Mouse (Mus musculus): Measurements from ENCODE around the gene Slc23a3.

Slc23a3 gene

GRCm38 (mm10) chr1:75133421-75134207, at the start of gene Slc23a3:
Gene Slc23a3, minus strand, starts transcription at chr1:75133890.
- CTCF ChIA-PET = interaction anchor here in 3 of 4 experiments (0.5 to 1.2 kb wide), 3 partner anchors 117 to 121 kb away, joined by 3 to 6 read pairs (median 3); no protein-coding TSS in a partner anchor
- POLR2A ChIA-PET = interaction anchor here in 2 of 4 experiments (0.7 to 1.2 kb wide), 2 partner anchors 112 to 118 kb away, joined by 3 to 5 read pairs; no protein-coding TSS in a partner anchor

- CTCF ChIA-PET = interaction anchor here (0.6 to 4.4 kb wide), 11 partner anchors 10 to 573 kb away, joined by 3 to 20 read pairs (median 4); partner anchors contain the start of genes Ankzf1 (in 1 of the 4) and Atg9a (in 1 of the 4)
- POLR2A ChIA-PET = interaction anchor here in 3 of 4 experiments (0.6 to 6.5 kb wide), 14 partner anchors 8 to 370 kb away, joined by 3 to 72 read pairs (median 4); partner anchors contain the start of genes Ankzf1 (in 2 of the 3), Atg9a (in 2 of the 3), Zfand2b (in 2 of the 3) and Dnpep (in 1 of the 3)
Observed at GRCm38 (mm10) chr1:75182160-75182559, 48.5 kb upstream of the Slc23a3 start.

GRCm38 (mm10) chr1:75181377-75181870, 47.7 kb upstream of the Slc23a3 start:
- POLR2A ChIA-PET = interaction anchor here in 3 of 4 experiments (0.6 to 6.5 kb wide), 30 partner anchors 9 to 323 kb away, joined by 3 to 72 read pairs (median 8); partner anchors contain the start of genes Ankzf1 (in 3 of the 3), Atg9a (in 3 of the 3), Zfand2b (in 3 of the 3) and Tuba4a (in 2 of the 3)
- CTCF ChIA-PET = interaction anchor here in 3 of 4 experiments (0.6 to 4.4 kb wide), 10 partner anchors 11 to 809 kb away, joined by 3 to 20 read pairs (median 4); partner anchors contain the start of genes Ankzf1 (in 1 of the 3), Atg9a (in 1 of the 3) and Tuba4a (in 1 of the 3)

GRCm38 (mm10) chr1:75180741-75181140, 47.1 kb upstream of the Slc23a3 start:
- ChIA-PET POLR2A (interaction anchor here (0.5 to 6.5 kb wide), 59 partner anchors 9 to 1070 kb away, joined by 3 to 72 read pairs (median 5); partner anchors contain the start of genes Ankzf1 (in 3 of the 4), Atg9a (in 3 of the 4), Zfand2b (in 3 of the 4) and Dnajb2 (in 2 of the 4)), CTCF (interaction anchor here (0.5 to 4.4 kb wide), 25 partner anchors 11 to 808 kb away, joined by 3 to 20 read pairs (median 4); partner anchors contain the start of genes Ankzf1 (in 2 of the 4), Atg9a (in 2 of the 4), Dnpep (in 1 of the 4) and Tuba4a (in 1 of the 4))

- CTCF ChIA-PET = interaction anchor here (0.5 to 4.4 kb wide), 21 partner anchors 12 to 413 kb away, joined by 3 to 20 read pairs (median 4); partner anchors contain the start of genes Ankzf1 (in 1 of the 4), Atg9a (in 1 of the 4), Dnpep (in 1 of the 4) and Zfand2b (in 1 of the 4)
- POLR2A ChIA-PET = interaction anchor here (0.6 to 6.5 kb wide), 57 partner anchors 9 to 1069 kb away, joined by 3 to 72 read pairs (median 5); partner anchors contain the start of genes Ankzf1 (in 3 of the 4), Atg9a (in 3 of the 4), Zfand2b (in 3 of the 4) and Dnajb2 (in 2 of the 4)
Observed at GRCm38 (mm10) chr1:75180105-75180590, 46.5 kb upstream of the Slc23a3 start, which contains the start of gene Abcb6. Gene Abcb6, minus strand, starts transcription at chr1:75180392.

- ChIA-PET POLR2A (interaction anchor here (0.8 to 6.5 kb wide), 31 partner anchors 8 to 318 kb away, joined by 3 to 72 read pairs (median 5); partner anchors contain the start of genes Ankzf1 (in 3 of the 4), Atg9a (in 3 of the 4), Zfand2b (in 3 of the 4) and Tuba4a (in 2 of the 4)), CTCF (interaction anchor here in 2 of 4 experiments (0.6 to 4.4 kb wide), 11 partner anchors 11 to 297 kb away, joined by 3 to 20 read pairs (median 6); partner anchors contain the start of genes Ankzf1 (in 1 of the 2), Atg9a (in 1 of the 2), Dnpep (in 1 of the 2) and Zfand2b (in 1 of the 2))
Observed at GRCm38 (mm10) chr1:75179334-75180104, 45.8 kb upstream of the Slc23a3 start.

GRCm38 (mm10) chr1:75168472-75169464, 35.1 kb upstream of the Slc23a3 start, which contains the start of gene Zfand2b:
Gene Zfand2b, plus strand, starts transcription at chr1:75168646.
- ChIA-PET CTCF (interaction anchor here (0.5 to 1.8 kb wide), 15 partner anchors 11 to 302 kb away, joined by 3 to 12 read pairs (median 5); partner anchors contain the start of gene Abcb6 (in 1 of the 4)), POLR2A (interaction anchor here (0.5 to 5.5 kb wide), 64 partner anchors 10 to 859 kb away, joined by 3 to 72 read pairs (median 4); partner anchors contain the start of genes Abcb6 (in 4 of the 4), Ankzf1 (in 3 of the 4), Atg9a (in 3 of the 4) and A630095N17Rik (in 2 of the 4))

GRCm38 (mm10) chr1:75168093-75168471, 34.4 kb upstream of the Slc23a3 start:
- CTCF ChIA-PET = interaction anchor here (0.5 to 1.8 kb wide), 11 partner anchors 12 to 301 kb away, joined by 3 to 12 read pairs (median 5); partner anchors contain the start of gene Abcb6 (in 1 of the 4)
- POLR2A ChIA-PET = interaction anchor here in 3 of 4 experiments (0.7 to 5.5 kb wide), 49 partner anchors 9 to 421 kb away, joined by 3 to 72 read pairs (median 5); partner anchors contain the start of genes Abcb6 (in 3 of the 3), Ankzf1 (in 3 of the 3), Atg9a (in 3 of the 3) and Dnpep (in 2 of the 3)

GRCm38 (mm10) chr1:75160256-75160617, 26.5 kb upstream of the Slc23a3 start:
- CTCF ChIA-PET = interaction anchor here in 1 of 4 experiments (0.7 kb wide), 1 partner anchor 144 kb away, joined by 3 read pairs; no protein-coding TSS in a partner anchor
- POLR2A ChIA-PET = interaction anchor here in 2 of 4 experiments (0.6 to 1.8 kb wide), 2 partner anchors 8 to 22 kb away, joined by 4 to 6 read pairs; partner anchors contain the start of gene Zfand2b (in 1 of the 2)

GRCm38 (mm10) chr1:75159540-75160255, 26.0 kb upstream of the Slc23a3 start:
- ChIA-PET POLR2A (interaction anchor here in 2 of 4 experiments (0.9 to 1.8 kb wide), 4 partner anchors 9 to 103 kb away, joined by 3 to 6 read pairs (median 4); partner anchors contain the start of genes Ankzf1 (in 1 of the 2), Atg9a (in 1 of the 2) and Zfand2b (in 1 of the 2)), CTCF (interaction anchor here in 1 of 4 experiments (1.0 kb wide), 1 partner anchor 92 kb away, joined by 3 read pairs; no protein-coding TSS in a partner anchor)

GRCm38 (mm10) chr1:75158990-75159389, 25.3 kb upstream of the Slc23a3 start:
- ChIA-PET CTCF (interaction anchor here in 1 of 4 experiments (1.0 kb wide), 1 partner anchor 93 kb away, joined by 3 read pairs; no protein-coding TSS in a partner anchor), POLR2A (interaction anchor here in 2 of 4 experiments (0.9 to 1.8 kb wide), 4 partner anchors 10 to 104 kb away, joined by 3 to 6 read pairs (median 4); partner anchors contain the start of genes Ankzf1 (in 1 of the 2), Atg9a (in 1 of the 2) and Zfand2b (in 1 of the 2))

GRCm38 (mm10) chr1:75155837-75156236, 22.1 kb upstream of the Slc23a3 start:
- POLR2A ChIA-PET = interaction anchor here in 1 of 4 experiments (0.5 to 1.6 kb wide), 2 partner anchors 13 to 709 kb away, joined by 4 to 6 read pairs; partner anchors contain the start of gene Zfand2b
- CTCF ChIA-PET = interaction anchor here in 1 of 4 experiments (1.0 kb wide), 1 partner anchor 332 kb away, joined by 4 read pairs; no protein-coding TSS in a partner anchor

- ChIA-PET POLR2A (interaction anchor here in 2 of 4 experiments (0.9 to 1.4 kb wide), 3 partner anchors 20 to 54 kb away, joined by 3 read pairs; partner anchors contain the start of genes Ankzf1 (in 1 of the 2), Atg9a (in 1 of the 2) and Zfand2b (in 1 of the 2)), CTCF (interaction anchor here in 3 of 4 experiments (0.6 to 1.5 kb wide), 4 partner anchors 106 to 366 kb away, joined by 3 to 4 read pairs (median 4); no protein-coding TSS in a partner anchor)
Observed at GRCm38 (mm10) chr1:75148727-75149126, 15.0 kb upstream of the Slc23a3 start.
